Mouse (Mus musculus) midbrain, embryonic 16.5 days (tissue): ENCODE data around the gene Tnfsf8. TPM values are rescaled to one million over a fixed set of nuclear protein-coding genes. Genes with fewer than 3 reads are reported as not detected.

Experiments
- ATAC-seq: fragments of 200-750 bp; cut with Nextera tagmentation; 2 replicates; pipeline ENCODE4 v1.8.0; 2017; ENCODE audit warnings: moderate TSS enrichment
- H3K27ac ChIP-seq: fragments of 300-500 bp; sonication (generic); 2 replicates; pipeline ENCODE4 v1.5.1; 2014; ENCODE audit warnings: mild to moderate bottlenecking, low read length, mixed read lengths
- H3K27me3 ChIP-seq: fragments of 300-500 bp; sonication (generic); 2 replicates; pipeline ENCODE4 v1.6.1; 2014; ENCODE audit warnings: low read depth, low read length, mixed read lengths; ENCODE audit not compliant: control insufficient read depth, insufficient read depth
- H3K36me3 ChIP-seq: fragments of 300-500 bp; sonication (generic); 2 replicates; pipeline ENCODE4 v1.6.1; 2014; ENCODE audit warnings: mild to moderate bottlenecking, low read length, moderate library complexity, mixed read lengths; ENCODE audit not compliant: control insufficient read depth, insufficient read depth
- H3K4me1 ChIP-seq: fragments of 300-500 bp; sonication (generic); 2 replicates; pipeline ENCODE4 v1.6.1; 2014; ENCODE audit warnings: mild to moderate bottlenecking, low read length, mixed read lengths; ENCODE audit not compliant: control insufficient read depth, insufficient read depth
- H3K4me2 ChIP-seq: fragments of 300-500 bp; sonication (generic); 2 replicates; pipeline ENCODE4 v1.6.1; 2014; ENCODE audit warnings: mild to moderate bottlenecking, low read length, mixed read lengths
- H3K4me3 ChIP-seq: fragments of 300-500 bp; sonication (generic); 2 replicates; pipeline ENCODE4 v1.5.1; 2014; ENCODE audit warnings: low read depth, mild to moderate bottlenecking, low read length, moderate library complexity, mixed read lengths
- H3K9ac ChIP-seq: fragments of 300-500 bp; sonication (generic); 2 replicates; pipeline ENCODE4 v1.6.1; 2014; ENCODE audit warnings: low read depth, low read length, mixed read lengths
- H3K9me3 ChIP-seq: fragments of 300-500 bp; sonication (generic); replicated peaks from 2 replicates; pipeline ENCODE4 v1.6.1; 2014; ENCODE audit warnings: mild to moderate bottlenecking, low read length, mixed read lengths; ENCODE audit not compliant: control insufficient read depth, poor library complexity, severe bottlenecking
- WGBS: fragments of 180-500 bp; shearing (Covaris S2); extraction: QIAGEN DNeasy Blood & Tissue Kit; methylation state at CpG from one replicate; pipeline ENCODE4 v1.1.7; 2014; 5-methylcytosine and 5-hydroxymethylcytosine counted together
- polyA plus RNA-seq: library from polyadenylated mRNA; unstranded; fragments of >200 nt; fragmentation: Nextera tagmentation; extraction: Ambion mirVana; gene quantifications from 2 replicates; pipeline ENCODE4 v1.2.1, GENCODE M21; 2015

Gene Tnfsf8
- polyA plus RNA-seq, 1 experiment from 2014 or later, result not detected

GRCm38 (mm10) chr4:63850082-63850481 lies 11.1 kb downstream of the Tnfsf8 start:
- Histone ChIP-seq H3K36me3 (no peaks in the 10 kb centered on the region), H3K27ac (no peak overlapping the region), H3K4me2 (no peak overlapping the region), H3K4me1 (no peaks in the 10 kb centered on the region), H3K27me3 (no peaks in the 10 kb centered on the region), H3K9ac (no peak overlapping the region), H3K4me3 (no peak overlapping the region), H3K9me3 (no peaks in the 10 kb centered on the region)
- no peak for ATAC-seq
- WGBS, result 97% methylated on average over 2 of the region's 2 CpGs

GRCm38 (mm10) chr4:63846881-63847597 lies 14.1 kb downstream of the Tnfsf8 start:
- no peak overlapping the region for H3K4me3 ChIP-seq
- 83% methylated on average over 3 of the region's 3 CpGs for WGBS
- H3K4me2 ChIP-seq, result no peak overlapping the region
- H3K27me3 ChIP-seq, result no peaks in the 10 kb centered on the region
- H3K27ac ChIP-seq, result no peak overlapping the region
- H3K9me3 ChIP-seq, result no peaks in the 10 kb centered on the region
- ATAC-seq, result no peak
- H3K9ac ChIP-seq, result no peak overlapping the region
- no peaks in the 10 kb centered on the region for H3K36me3 ChIP-seq
- H3K4me1 ChIP-seq, result no peaks in the 10 kb centered on the region

GRCm38 (mm10) chr4:63845760-63846159 lies 15.4 kb downstream of the Tnfsf8 start:
- Histone ChIP-seq H3K4me1 (no peaks in the 10 kb centered on the region), H3K27ac (no peak overlapping the region), H3K9ac (no peak overlapping the region), H3K27me3 (no peaks in the 10 kb centered on the region), H3K9me3 (no peaks in the 10 kb centered on the region), H3K36me3 (no peaks in the 10 kb centered on the region), H3K4me3 (no peak overlapping the region), H3K4me2 (no peak overlapping the region)
- 73% methylated on average over 2 of the region's 2 CpGs for WGBS
- ATAC-seq, result no peak

GRCm38 (mm10) chr4:63843924-63844323 lies 17.2 kb downstream of the Tnfsf8 start:
- no peaks in the 10 kb centered on the region for H3K27me3 ChIP-seq
- no peaks in the 10 kb centered on the region for H3K4me1 ChIP-seq
- no peak overlapping the region for H3K27ac ChIP-seq
- no peak overlapping the region for H3K4me3 ChIP-seq
- no peak overlapping the region for H3K9ac ChIP-seq
- H3K9me3 ChIP-seq, result no peaks in the 10 kb centered on the region
- ATAC-seq, result no peak
- WGBS, result 30% methylated on average over 6 of the region's 6 CpGs
- H3K36me3 ChIP-seq, result no peaks in the 10 kb centered on the region
- no peak overlapping the region for H3K4me2 ChIP-seq

DNA sequence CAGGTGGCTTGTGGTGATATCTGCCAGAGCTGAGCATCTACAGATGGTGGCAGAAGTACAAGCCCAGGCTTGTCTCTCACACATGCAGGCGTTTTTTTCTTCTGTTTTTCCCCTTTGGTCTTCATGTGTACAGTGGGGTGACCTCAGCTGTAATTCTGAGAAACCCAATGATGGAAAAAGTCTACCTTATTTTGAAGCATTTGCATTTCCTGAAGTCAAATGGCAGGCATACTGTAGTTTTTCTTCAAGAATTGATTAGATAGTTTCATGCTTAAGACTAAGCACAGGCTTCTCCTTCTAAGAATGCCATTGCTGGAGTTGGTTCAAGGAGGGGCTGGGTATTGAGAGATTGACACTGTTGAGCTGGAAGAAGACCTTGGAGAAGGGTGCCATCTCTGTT lies 18.9 kb downstream of the Tnfsf8 start:
- H3K36me3 ChIP-seq, result no peaks in the 10 kb centered on the region
- no peaks in the 10 kb centered on the region for H3K9me3 ChIP-seq
- 53% methylated on average over 1 of the region's 1 CpGs for WGBS
- no peak overlapping the region for H3K27ac ChIP-seq
- H3K27me3 ChIP-seq, result no peaks in the 10 kb centered on the region
- no peak for ATAC-seq
- no peak overlapping the region for H3K4me3 ChIP-seq
- no peak overlapping the region for H3K9ac ChIP-seq
- no peaks in the 10 kb centered on the region for H3K4me1 ChIP-seq
- H3K4me2 ChIP-seq, result no peak overlapping the region

GRCm38 (mm10) chr4:63840457-63840856 lies 20.7 kb downstream of the Tnfsf8 start:
- Histone ChIP-seq H3K4me3 (no peak overlapping the region), H3K4me2 (no peak overlapping the region), H3K9me3 (no peaks in the 10 kb centered on the region), H3K4me1 (no peaks in the 10 kb centered on the region), H3K36me3 (no peaks in the 10 kb centered on the region), H3K27ac (no peak overlapping the region), H3K9ac (no peak overlapping the region), H3K27me3 (no peaks in the 10 kb centered on the region)
- WGBS, result 61% methylated on average over 5 of the region's 5 CpGs
- ATAC-seq, result no peak

DNA sequence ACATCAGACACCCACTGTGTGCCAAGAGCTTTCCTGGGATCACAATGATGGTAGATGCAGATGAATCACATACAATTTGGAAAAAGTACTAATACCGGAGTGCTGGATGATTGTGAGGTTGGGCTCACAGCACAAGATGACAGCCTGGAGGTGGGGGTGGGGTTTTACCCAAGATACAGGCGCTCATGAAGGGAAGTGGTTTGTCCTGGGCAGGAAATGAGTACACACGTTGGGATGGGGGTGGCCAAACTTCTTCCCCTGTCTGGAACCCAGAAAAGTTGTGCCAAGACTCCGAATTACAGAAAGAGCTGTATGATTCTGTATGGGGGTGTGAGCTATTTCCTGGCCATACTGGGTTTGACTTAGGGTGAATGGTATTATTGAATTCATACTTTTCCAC lies 38.0 kb downstream of the Tnfsf8 start:
- H3K4me1 ChIP-seq, result no peaks in the 10 kb centered on the region
- ATAC-seq, result no peak
- H3K36me3 ChIP-seq, result no peaks in the 10 kb centered on the region
- no peaks in the 10 kb centered on the region for H3K27me3 ChIP-seq
- no peak overlapping the region for H3K27ac ChIP-seq
- H3K4me3 ChIP-seq, result no peak overlapping the region
- H3K4me2 ChIP-seq, result no peak overlapping the region
- H3K9ac ChIP-seq, result no peak overlapping the region
- 81% methylated on average over 4 of the region's 4 CpGs for WGBS
- no peaks in the 10 kb centered on the region for H3K9me3 ChIP-seq

DNA sequence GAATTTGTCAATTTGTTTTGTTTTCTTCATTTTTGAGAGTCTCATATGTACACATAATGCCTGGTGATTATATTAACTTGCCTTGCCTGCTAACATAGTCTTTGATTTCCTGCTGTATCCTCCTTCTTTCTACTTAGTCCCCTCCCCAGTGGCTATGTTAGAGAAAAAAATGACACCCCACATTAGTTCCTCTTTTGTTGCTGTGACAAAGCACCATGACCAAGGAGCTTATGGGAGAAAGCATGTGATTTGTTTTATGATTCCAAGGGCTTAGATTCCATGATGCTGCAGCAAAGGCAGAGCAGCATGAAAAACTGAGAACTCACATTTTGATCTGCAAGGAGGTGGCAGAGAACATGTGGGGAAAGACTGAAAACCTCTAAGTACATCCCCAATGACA lies 43.6 kb downstream of the Tnfsf8 start:
- no peak overlapping the region for H3K4me2 ChIP-seq
- no peak overlapping the region for H3K4me3 ChIP-seq
- no peak overlapping the region for H3K9ac ChIP-seq
- H3K36me3 ChIP-seq, result no peaks in the 10 kb centered on the region
- ATAC-seq, result no peak
- no peak overlapping the region for H3K27ac ChIP-seq
- H3K27me3 ChIP-seq, result no peaks in the 10 kb centered on the region
- H3K4me1 ChIP-seq, result no peaks in the 10 kb centered on the region
- no peaks in the 10 kb centered on the region for H3K9me3 ChIP-seq

- H3K36me3 ChIP-seq, result no peaks in the 10 kb centered on the region
- H3K4me3 ChIP-seq, result no peak overlapping the region
- no peak overlapping the region for H3K4me2 ChIP-seq
- no peak overlapping the region for H3K27ac ChIP-seq
- H3K9me3 ChIP-seq, result no peaks in the 10 kb centered on the region
- no peak for ATAC-seq
- H3K4me1 ChIP-seq, result no peaks in the 10 kb centered on the region
- H3K9ac ChIP-seq, result no peak overlapping the region
- H3K27me3 ChIP-seq, result no peaks in the 10 kb centered on the region
- WGBS, result 94% methylated on average over 2 of the region's 2 CpGs
Observed at GRCm38 (mm10) chr4:63815668-63816067, 45.5 kb downstream of the Tnfsf8 start.
